Mouse (Mus musculus) embryo, embryonic 10.5 days (tissue): Measurements from ENCODE around the gene Myh14.

Experiments
- DNase-seq: peaks from one replicate; pipeline ENCODE4 v3.0.0-alpha.2; 2015; ENCODE audit warnings: low spot score

Gene Myh14

GRCm38 (mm10) chr7:44630437-44630836 lies 40.2 kb downstream of the Myh14 start:
- no peak for DNase-seq

GRCm38 (mm10) chr7:44628402-44629034 lies 42.1 kb downstream of the Myh14 start:
- DNase-seq = no peak

- DNase-seq = no peak
These were observed 43.7 kb downstream of the Myh14 start for GRCm38 (mm10) chr7:44626966-44627365.

- DNase-seq = no peak
These were observed 44.6 kb downstream of the Myh14 start for GRCm38 (mm10) chr7:44626068-44626385.

GRCm38 (mm10) chr7:44625241-44626067 lies 45.2 kb downstream of the Myh14 start:
- no peak for DNase-seq

- no peak for DNase-seq
These were observed 45.8 kb downstream of the Myh14 start for GRCm38 (mm10) chr7:44624828-44625227.

- no peak for DNase-seq
These were observed 46.2 kb downstream of the Myh14 start for GRCm38 (mm10) chr7:44624543-44624826.

- DNase-seq = no peak
These were observed 46.7 kb downstream of the Myh14 start for GRCm38 (mm10) chr7:44623714-44624542.

- DNase-seq = no peak
These were observed 53.6 kb downstream of the Myh14 start for GRCm38 (mm10) chr7:44617059-44617458.

- DNase-seq = no peak
These were observed 54.7 kb downstream of the Myh14 start for GRCm38 (mm10) chr7:44615987-44616386.

GRCm38 (mm10) chr7:44615309-44615708 lies 55.3 kb downstream of the Myh14 start:
- DNase-seq = no peak

- peak; percentile 59 for DNase-seq
These were observed 56.5 kb downstream of the Myh14 start for GRCm38 (mm10) chr7:44614041-44614688.

- no peak for DNase-seq
These were observed 58.5 kb downstream of the Myh14 start for GRCm38 (mm10) chr7:44612192-44612591.

- no peak for DNase-seq
These were observed 64.3 kb downstream of the Myh14 start for GRCm38 (mm10) chr7:44606171-44606901.

- no peak for DNase-seq
These were observed 65.2 kb downstream of the Myh14 start for GRCm38 (mm10) chr7:44605436-44605835.

- DNase-seq = no peak
These were observed 66.0 kb downstream of the Myh14 start for GRCm38 (mm10) chr7:44604619-44605018.

GRCm38 (mm10) chr7:44604139-44604606 lies 66.5 kb downstream of the Myh14 start:
- peak; percentile 89 for DNase-seq

- peak; percentile 50 for DNase-seq
These were observed 67.3 kb downstream of the Myh14 start for GRCm38 (mm10) chr7:44603186-44603855.

- peak; percentile 31 for DNase-seq
These were observed 68.2 kb downstream of the Myh14 start for GRCm38 (mm10) chr7:44602443-44602842.

- DNase-seq = no peak
These were observed 69.0 kb downstream of the Myh14 start for GRCm38 (mm10) chr7:44601646-44602045.

GRCm38 (mm10) chr7:44600691-44601262 lies 69.9 kb downstream of the Myh14 start:
- no peak for DNase-seq
